ENCODE assay signal across 17 mouse cellular contexts in genomic region chr6:67223082-67223481, GRCm38 (mm10).
"Had no signal": no experiment of that assay in that cellular context is flagged by ENCODE, and none has a peak within 500 bp of the region (broad histone marks: within the 10 kb centered on the region; RNA-seq: fewer than 3 reads in every experiment).

No protein-coding gene starts in this region.

- H3K4me1 ChIP-seq: liver, embryonic 13.5 days; lung, embryonic 15.5 days; megakaryocyte, embryonic 14.5 days had no signal

- H3K36me3 ChIP-seq: limb, embryonic 12.5 days; liver, embryonic 13.5 days; lung, embryonic 15.5 days; midbrain, embryonic 15.5 days; neural tube, embryonic 12.5 days had no signal

- H3K27me3 ChIP-seq: limb, embryonic 12.5 days; lung, embryonic 15.5 days; midbrain, embryonic 15.5 days; neural tube, embryonic 12.5 days had no signal

- H3K9me3 ChIP-seq: limb, embryonic 12.5 days; liver, embryonic 13.5 days; lung, embryonic 15.5 days; megakaryocyte, embryonic 14.5 days; midbrain, embryonic 15.5 days had no signal

- DNase-seq: kidney, postnatal 36 days; liver; liver, embryonic 13.5 days; liver, postnatal 0 days; lung, postnatal 14 days; right cerebral cortex, postnatal 4 days; spleen, adult 18-20 months; thymus, adult 18-20 months; thymus, postnatal 14 days had no signal

- ATAC-seq: liver, postnatal 0 days; midbrain, embryonic 15.5 days had no signal

- H3K9ac ChIP-seq: limb, embryonic 12.5 days; liver, embryonic 13.5 days; liver, postnatal 0 days; lung, embryonic 15.5 days; midbrain, embryonic 15.5 days; neural tube, embryonic 12.5 days had no signal

- H3K4me2 ChIP-seq: limb, embryonic 12.5 days; liver, embryonic 13.5 days; lung, embryonic 15.5 days; midbrain, embryonic 11.5 days; midbrain, embryonic 15.5 days; neural tube, embryonic 12.5 days had no signal

- H3K4me3 ChIP-seq: layer of hippocampus, adult 2 months; limb, embryonic 12.5 days; liver, embryonic 13.5 days; lung, embryonic 15.5 days; megakaryocyte, embryonic 14.5 days; midbrain, embryonic 15.5 days; neural tube, embryonic 12.5 days had no signal

- H3K27ac ChIP-seq: layer of hippocampus, adult 2 months; limb, embryonic 12.5 days; liver, embryonic 13.5 days; lung, embryonic 15.5 days; macrophage; midbrain, embryonic 15.5 days; neural tube, embryonic 12.5 days had no signal
